Mouse (Mus musculus) c-Kit-positive CD71-positive TER-119-negative erythroid progenitor cells, embryonic 14.5 days (primary cell): Measurements from ENCODE around the gene Exog.

Experiments used
- DNase-seq: peaks from one replicate; pipeline ENCODE4 v3.0.0-alpha.2; 2013; ENCODE audit warnings: low read depth

The Exog gene

GRCm38 (mm10) chr9:119504981-119505658, 60.4 kb downstream of the Exog start:
- no peak for DNase-seq

DNA sequence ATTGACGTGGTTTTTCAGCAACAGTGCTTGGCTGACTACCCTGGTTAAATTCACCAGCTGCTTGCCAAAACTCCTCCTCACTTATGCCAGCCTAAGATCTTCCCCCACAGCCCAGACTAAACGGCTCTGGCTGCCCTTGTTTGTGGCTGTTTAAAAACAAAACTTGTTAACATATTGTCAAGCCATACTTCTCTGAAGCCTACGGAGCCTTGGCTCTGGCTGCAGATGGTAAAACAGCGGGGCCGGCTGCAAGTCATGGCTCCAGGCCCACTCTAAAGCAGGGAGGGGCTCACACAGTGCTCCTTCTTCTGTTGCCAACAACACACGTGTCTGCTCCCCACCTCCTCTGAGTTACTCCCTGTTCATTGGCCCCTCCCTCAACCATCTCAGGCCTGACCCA, 66.2 kb downstream of the Exog start:
- no peak for DNase-seq

GRCm38 (mm10) chr9:119512993-119513392, 68.2 kb downstream of the Exog start:
- DNase-seq = no peak

DNA sequence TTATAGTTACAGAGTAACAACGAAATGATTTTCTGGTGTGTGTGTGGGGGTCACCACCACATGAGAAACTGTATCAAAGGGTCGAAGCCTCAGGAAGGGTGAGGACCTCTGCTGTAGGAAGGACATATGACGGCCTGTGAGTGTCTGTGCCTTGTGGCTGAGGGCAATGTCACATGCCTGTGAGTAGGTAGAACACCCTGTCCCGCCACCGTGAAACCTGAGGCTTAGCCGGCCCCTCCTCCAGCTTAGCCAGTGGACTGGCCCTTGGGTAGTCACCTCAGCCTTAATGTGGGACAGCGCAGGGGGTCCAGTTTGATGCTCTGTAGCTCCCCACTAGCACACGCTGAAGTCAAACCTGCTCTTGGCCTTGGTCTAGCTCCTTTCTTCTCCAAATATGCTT, 69.1 kb downstream of the Exog start:
- no peak for DNase-seq

DNA sequence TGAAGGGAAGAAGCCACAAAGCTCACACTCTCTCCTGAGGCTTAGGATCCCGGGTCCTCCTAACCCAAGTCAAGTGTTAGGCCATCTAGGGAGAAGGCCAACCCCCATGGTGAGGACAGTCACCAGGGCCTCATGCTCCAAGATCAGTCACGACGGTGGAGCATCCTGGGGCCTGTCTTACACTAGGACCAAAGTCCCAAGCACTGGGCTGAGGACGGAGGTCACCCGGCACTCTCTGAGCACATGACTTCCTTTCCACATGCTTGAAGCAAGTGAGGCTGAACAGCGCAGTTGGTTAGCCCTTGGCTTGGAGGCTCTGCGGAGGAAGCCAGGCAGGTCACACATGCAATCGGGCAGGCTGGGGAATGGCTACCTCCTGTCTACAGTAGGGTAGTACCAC, 70.2 kb downstream of the Exog start:
- no peak for DNase-seq
